Mouse (Mus musculus): ENCODE data around the gene Aldh1l1.

The Aldh1l1 gene

DNA sequence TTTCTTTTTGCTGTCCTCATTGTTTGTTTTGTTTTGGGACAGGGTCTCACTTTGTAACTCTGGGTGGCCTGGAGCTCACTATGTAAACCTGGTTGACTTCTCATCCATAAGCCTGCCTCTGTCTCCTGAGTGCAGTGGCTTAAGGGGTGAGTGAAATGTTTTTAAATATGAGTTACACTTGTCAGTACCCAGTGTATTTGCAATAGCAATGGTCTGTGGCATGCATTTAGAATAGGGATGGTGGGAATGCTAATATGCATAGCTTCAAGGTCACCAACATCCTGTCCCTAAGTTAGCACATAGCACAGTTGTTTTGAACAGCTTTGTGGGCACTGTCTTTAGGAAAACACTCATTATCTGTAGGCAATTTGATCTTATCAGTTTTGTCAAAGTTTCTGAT, 21.2 kb downstream of the Aldh1l1 start:
- in situ Hi-C loops (cut with MboI), result no loop called here

DNA sequence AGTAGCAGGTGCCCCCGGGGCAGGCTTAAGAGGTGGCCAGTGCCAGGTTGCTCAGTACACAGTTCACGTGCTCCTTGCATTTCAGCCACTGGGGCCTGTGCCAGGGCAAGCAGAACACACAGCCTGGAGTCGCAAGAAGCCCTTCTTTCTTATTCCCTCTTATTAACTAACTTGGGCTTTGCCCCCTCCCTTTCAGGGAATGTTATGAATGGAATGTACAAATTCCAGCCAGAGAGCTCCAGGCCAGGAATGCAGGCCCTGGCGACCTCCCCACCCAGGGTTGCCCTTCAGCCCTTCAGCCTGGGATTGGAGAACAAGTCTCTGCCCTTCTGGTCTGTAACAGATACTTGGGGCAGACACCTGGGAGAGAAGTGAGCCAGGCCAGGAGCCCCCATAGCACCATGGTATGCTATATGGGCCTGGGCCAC, 22.0 kb downstream of the Aldh1l1 start:
- in situ Hi-C loops (cut with MboI), result no loop called here

DNA sequence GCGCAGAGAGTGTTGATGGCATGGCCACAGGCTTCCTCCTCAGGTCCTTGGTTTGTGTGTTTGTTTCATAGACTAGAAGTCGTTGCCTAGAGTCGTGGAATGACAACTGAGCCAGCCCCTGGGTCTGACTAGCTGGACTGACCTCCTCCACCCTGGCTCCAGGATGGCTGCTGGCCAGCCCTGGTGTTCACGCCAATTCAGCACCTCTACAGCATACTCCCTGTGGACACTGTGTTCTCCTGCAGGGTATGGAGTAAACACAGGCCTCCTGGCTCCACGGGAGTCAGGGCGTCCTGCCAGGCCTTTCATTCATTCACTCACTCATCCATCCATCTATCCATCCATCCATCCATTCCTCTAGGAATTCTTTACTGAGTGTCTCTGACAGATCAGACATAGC, 22.9 kb downstream of the Aldh1l1 start:
- in situ Hi-C loops (cut with MboI), result no loop called here

GRCm38 (mm10) chr6:90512416-90512815, 26.2 kb downstream of the Aldh1l1 start:
- in situ Hi-C loops (cut with MboI), result no loop called here

DNA sequence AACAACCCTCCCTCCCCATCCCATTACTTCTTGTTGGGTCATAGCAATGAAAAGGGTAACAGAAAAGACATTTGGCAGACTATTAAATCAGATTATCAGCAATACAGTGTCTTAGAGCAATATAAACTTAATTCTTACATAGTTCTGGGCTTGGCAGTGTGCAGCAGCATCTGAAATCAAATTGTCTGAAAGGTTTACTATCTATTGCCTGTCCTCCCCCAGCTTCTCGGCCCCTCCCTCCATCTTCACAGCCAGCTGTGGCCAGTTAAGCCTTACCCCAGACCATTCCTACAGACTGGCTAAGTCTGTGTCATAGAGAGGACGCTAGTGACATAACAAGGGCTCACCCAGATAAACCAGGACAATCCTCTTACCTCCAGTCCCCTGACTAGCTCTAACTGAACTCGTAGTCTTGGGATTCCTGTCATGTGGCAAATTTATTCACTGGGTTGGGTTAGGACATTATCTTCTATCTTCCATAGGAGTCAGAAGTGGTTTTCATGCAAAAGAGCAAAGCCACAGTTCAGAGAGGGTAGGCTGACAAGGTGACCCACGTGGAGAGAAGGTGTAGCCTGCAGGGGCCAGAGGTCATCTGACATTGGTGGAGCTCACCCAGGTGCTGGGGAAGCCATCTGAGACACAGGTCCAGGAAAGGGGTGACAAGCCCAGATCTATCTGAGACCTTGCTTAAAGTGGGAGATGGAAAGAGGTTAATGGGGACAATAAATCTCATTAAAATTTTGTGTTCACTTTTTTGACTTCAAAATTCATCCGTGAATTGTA, 27.0 kb downstream of the Aldh1l1 start:
- in situ Hi-C loops (cut with MboI), result no loop called here

GRCm38 (mm10) chr6:90514369-90514768, 28.1 kb downstream of the Aldh1l1 start:
- in situ Hi-C loops (cut with MboI), result no loop called here

- in situ Hi-C loops (cut with MboI), result no loop called here
Observed at GRCm38 (mm10) chr6:90514883-90515405, 28.7 kb downstream of the Aldh1l1 start.

GRCm38 (mm10) chr6:90518892-90519291, 32.7 kb downstream of the Aldh1l1 start:
- in situ Hi-C loops (cut with MboI), result no loop called here

- in situ Hi-C loops (cut with MboI), result no loop called here
Observed at GRCm38 (mm10) chr6:90519375-90519774, 33.1 kb downstream of the Aldh1l1 start.

DNA sequence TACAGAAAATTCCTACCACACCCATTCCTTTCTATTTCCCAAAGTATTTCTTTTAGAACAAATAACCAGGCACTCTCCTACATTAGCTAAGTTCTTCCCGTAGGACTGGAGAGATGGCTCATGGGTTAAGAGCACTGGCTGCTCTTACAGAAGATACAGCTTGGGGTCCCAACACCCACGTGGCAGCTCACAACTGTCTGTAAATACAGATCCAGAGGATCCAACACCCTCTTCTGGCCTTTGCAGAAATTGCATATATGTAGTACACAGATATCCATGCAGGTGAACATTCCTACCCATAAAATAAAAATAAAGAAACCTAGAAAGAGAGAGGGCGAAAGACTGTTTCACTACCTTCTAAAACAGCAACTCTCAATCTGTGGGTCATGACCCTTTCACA, 40.2 kb downstream of the Aldh1l1 start:
- in situ Hi-C loops (cut with MboI), result no loop called here

DNA sequence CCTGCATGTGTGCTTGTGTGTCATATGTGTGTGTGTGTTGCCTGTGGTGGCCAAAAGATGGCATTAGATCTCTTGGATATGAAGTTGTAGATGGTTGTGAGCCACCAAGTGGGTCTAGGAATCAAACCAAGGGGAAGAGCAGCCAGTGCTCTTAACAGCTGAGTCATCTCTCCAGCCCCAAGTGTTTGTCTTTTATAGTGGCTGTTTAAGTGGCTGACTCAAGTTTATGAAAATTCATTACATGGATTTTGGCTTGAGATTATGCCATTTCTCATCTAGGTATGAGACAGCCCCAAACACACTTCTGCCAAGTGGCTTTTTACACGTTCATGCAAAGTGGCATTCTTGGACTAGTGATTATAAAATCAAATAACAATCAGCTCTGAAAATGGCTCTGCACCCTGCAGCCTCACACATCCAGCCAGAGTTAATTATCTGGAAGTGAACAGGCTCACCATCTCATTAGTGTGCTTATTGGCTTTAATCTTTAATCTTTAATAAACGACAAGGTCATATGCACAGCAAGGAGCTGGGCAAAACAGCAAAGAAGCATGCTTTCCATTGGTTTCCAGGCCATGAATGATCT, 43.3 kb downstream of the Aldh1l1 start:
- in situ Hi-C loops (cut with MboI), result no loop called here

- in situ Hi-C loops (cut with MboI), result no loop called here
Observed at GRCm38 (mm10) chr6:90532575-90533190, 46.5 kb downstream of the Aldh1l1 start.

GRCm38 (mm10) chr6:90533505-90533904, 47.3 kb downstream of the Aldh1l1 start:
- in situ Hi-C loops (cut with MboI), result no loop called here

GRCm38 (mm10) chr6:90534701-90535475, 48.7 kb downstream of the Aldh1l1 start:
- in situ Hi-C loops (cut with MboI), result no loop called here

DNA sequence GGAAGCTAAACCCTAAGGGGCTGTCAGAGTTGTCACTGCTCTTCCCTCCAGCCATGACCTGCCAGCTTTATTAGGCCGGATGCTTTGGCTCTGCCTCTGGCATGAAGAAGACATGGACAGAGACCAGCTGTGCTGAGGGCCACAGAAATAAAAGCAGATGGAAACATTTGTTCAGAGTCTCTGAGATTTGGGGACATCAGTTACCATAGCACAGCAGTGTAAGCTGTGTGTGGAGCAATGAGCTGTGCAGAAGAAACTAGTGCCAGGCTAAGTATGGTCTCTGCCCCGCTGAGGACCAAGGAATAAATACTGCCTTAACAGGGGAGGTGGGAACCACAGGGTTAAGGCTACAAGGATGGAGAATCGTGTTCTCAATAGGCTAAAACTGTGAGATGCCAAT, 50.6 kb downstream of the Aldh1l1 start:
- in situ Hi-C loops (cut with MboI), result no loop called here

DNA sequence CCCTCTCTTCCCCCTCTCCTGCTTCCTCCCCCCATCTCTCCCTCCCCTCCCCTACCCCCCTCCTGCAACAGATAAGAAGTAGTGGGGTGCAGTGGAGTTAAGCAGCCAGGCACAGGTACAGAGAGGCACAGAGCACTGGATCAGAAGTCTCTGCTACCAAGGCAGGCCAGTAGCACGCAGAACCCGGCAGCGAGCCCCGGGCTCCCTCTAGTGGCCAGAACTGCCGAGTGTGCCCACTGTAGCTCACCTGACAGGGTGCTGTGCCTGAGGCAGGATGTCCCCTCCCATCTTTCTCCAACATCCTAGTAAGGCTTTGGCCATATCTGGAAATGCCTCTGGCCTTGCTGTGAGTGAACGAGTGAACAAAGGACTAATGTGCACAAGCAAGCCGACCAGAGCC, 51.7 kb downstream of the Aldh1l1 start:
- in situ Hi-C loops (cut with MboI), result no loop called here

DNA sequence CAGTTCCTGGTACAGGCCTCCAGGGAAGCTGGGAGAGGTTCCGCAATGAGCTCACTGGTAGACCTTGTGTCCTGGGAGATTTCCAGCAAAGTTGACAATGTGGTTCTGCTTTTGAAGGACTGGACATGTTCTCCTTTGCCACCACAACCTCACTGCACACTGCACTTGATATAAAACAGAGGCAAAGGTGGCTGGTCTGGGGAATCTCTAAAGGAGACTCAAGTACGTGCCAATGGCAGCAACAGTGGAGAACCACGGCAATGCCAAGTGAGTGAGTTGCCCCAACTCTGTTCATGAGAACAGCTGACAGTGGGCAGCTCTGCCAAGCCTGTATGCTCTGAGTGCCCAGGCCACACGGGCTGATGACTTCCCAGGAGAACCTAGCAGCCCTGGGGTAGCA, 53.0 kb downstream of the Aldh1l1 start:
- in situ Hi-C loops (cut with MboI), result no loop called here

DNA sequence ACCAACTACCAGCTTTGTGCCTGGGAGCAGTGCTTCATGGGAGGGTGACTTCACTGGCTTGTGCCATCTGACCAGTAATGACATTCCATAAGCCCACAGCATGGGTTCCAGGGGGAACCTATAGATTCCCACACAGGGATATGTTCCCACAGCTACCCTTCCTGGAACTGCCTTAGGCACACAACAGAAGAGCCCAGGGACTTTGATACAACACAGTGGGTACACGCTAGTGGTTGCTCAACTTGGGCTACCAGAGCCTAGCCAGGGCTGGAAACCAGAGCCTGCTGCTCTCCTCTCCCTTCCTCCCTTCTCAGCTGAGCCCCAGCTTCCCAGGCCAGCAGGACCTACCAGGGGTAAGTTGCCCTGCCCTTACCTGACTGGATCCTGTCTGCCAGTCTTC, 54.3 kb downstream of the Aldh1l1 start:
- in situ Hi-C loops (cut with MboI), result no loop called here

DNA sequence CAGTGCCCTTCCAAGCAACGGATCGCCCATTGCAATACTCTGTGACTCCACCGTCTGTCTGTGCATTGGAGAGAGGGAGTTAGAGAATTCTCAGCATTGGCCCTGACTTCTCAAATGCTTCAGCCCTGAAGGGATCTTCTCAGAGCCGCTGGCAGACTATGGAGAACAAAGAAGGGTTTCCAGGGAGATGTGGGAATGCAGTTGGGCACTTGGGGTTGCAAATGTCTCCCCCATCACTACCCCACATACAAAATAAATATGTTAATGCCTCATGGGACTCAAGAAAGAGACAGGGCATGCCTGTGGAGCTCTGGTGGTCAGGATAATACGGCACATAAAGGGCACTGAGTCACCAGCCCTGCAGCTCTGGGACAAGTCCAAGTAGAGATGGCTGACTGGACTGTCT, 55.1 kb downstream of the Aldh1l1 start:
- in situ Hi-C loops (cut with MboI), result no loop called here

DNA sequence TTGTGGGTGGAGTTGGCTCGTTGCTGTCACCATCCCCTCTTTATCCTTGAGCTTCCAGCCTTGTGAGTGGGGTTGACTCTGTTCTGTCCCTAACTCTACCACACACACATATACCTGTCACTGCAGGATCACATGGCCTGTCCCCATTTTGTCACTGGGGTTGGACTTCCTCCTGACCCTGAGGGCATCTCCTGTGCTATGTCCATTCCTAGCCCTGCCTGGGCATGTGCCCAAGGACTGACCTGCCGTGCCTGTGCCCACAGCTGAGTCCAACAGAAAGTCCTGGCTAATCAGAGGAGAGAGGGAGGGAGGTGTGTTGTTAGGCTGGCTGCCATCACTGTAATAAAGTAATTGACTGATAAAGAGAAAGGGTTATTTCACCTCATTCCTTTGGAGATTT, 58.2 kb downstream of the Aldh1l1 start:
- in situ Hi-C loops (cut with MboI), result no loop called here

- in situ Hi-C loops (cut with MboI), result no loop called here
Observed at GRCm38 (mm10) chr6:90546274-90546673, 60.0 kb downstream of the Aldh1l1 start.

DNA sequence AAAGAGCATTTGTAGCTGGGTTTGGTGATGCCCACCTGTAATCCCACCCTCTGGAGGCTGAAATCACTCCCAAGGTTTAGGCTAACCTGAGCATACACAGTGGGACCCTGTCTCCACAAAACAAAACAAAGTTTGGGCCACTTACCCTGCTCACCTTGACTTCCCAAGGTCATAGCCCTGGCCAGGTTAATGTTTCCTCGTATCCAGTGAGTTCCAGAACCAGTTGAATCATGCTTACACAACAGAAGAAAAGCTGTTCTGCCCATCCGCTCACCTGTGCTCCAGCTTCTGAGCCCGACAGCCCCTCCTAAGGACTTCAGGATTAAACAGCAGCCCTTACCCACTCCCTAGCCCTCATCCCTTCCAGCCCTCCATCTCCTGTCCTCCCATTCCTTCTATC, 60.8 kb downstream of the Aldh1l1 start:
- in situ Hi-C loops (cut with MboI), result no loop called here

All from mature B cell (primary cell).